Mouse (Mus musculus) heart, adult 2 months (tissue): ENCODE data around the gene Aak1.

ENCODE experiments used
- CTCF ChIP-seq: fragments of 200-600 bp; IDR thresholded peaks from 2 replicates; pipeline ENCODE4 v1.8.1; 2022; ENCODE audit warnings: antibody characterized with exemption, mild to moderate bottlenecking, moderate library complexity
- EP300 ChIP-seq: fragments of 200-500 bp; IDR thresholded peaks from 2 replicates; pipeline ENCODE4 v1.6.1; 2011; ENCODE audit warnings: low read depth, low read length, control low read depth; ENCODE audit not compliant: insufficient read depth
- POLR2A ChIP-seq: fragments of 200-500 bp; IDR thresholded peaks from 2 replicates; pipeline ENCODE4 v1.6.1; 2011; ENCODE audit warnings: mild to moderate bottlenecking, low read depth, low read length, control low read depth; ENCODE audit not compliant: insufficient read depth

GRCm38 (mm10) chr6:86876451-86876850 is 27.1 kb downstream of the Aak1 start:
- no peak for TF ChIP-seq POLR2A
- no peak for TF ChIP-seq CTCF
- no peak for TF ChIP-seq EP300
